Mouse (Mus musculus): ENCODE results near the gene Lrrc1.

The Lrrc1 gene

DNA sequence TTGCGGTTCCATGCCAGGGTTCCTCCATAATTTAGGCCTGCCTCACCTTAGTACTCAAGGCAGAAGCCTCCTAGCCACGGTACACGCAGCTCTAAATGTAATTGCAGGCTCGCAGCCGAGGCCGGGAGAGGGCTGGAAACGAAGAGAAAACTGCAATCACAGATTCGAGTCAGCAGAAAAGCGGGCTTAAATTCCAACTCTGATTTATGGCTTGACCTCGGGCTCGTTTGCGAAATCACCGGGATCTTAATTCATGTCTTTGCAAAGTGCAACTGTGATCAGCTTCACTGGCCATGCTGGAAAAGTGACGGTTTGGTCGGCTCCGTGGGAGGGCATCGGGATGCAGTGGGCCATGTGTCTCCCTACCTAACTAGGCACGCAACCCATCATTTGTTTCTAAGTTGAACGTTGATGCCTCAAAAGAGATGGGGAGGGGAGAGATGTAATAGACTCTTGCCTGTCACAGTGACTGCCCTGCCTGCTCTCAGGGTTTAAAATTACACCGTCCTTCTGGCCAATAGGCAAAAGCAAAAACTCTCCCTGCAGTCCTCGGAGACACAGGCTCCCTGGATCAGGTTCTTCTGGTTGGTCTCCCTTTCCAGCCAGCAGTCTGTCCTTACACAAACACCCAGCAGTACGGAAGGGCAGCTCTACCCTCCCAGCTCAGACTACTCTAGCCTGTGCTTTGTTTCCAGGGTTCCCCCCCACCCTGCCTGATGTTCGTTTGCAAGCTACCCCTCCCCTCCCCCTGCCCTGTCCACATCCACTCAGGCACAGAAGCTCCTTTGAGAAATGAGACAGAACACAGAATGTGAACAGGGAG is 117.2 kb downstream of the Lrrc1 start:
- DNase-seq (ENCODE audit: low spot score): peak; percentile 18

DNA sequence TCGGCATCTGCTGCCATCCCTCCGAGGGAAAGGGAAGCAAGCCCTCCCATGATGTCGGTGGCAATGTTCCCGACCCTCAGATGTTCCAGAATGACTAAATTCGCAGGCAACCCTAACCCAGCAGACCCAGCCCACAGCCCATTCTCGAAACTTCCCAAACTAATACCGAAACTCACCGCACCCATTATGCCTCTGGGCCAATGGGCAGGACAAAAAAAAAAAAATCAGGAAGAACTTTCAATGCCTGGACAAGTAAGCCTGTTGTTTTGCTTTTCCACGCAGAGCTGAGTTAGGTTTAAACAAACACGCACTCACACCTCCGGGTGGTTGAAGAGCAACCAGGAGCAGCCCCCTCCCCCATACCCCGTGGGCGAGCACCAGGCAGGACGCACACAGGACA is 118.6 kb downstream of the Lrrc1 start:
- DNase-seq (ENCODE audit: low spot score): no peak

DNA sequence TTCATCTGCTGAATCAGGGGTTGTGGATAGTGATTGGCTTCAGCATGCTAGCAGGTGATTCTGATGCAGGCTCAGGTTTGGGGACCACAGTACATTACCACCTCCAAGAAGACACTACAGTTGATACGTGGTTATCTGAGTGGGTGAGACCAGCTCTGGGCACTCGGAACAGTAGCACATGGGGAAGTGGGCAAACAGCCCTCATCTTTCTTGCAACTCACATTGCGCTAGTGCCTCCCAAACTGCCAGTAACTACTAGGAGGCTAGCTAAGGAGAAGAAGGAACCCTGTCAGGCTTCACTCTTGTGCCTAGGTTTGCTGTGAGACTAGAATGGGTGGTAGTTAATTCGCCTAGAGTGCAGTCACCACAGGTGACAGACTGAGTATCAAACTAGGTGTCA is 119.1 kb downstream of the Lrrc1 start:
- DNase-seq (ENCODE audit: low spot score): no peak

DNA sequence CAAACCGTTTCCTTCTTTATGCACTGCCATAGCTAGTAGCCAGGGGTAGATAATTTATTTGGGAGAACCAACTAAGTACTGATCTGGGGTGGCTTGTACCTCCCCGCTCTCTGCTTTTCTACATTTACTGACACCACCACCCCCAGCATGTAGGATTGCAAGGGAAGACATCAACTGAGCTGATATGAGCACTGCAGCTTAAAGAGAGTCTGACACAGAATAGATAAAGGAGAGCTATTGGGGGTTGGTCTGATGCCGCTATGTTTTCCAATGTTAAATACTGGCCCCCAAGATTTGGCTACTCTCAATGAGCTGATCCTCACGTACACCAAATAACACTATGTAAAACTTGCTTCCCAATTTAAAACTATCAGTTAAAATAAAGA is 124.5 kb downstream of the Lrrc1 start:
- no peak for DNase-seq (ENCODE audit: low spot score)

DNA sequence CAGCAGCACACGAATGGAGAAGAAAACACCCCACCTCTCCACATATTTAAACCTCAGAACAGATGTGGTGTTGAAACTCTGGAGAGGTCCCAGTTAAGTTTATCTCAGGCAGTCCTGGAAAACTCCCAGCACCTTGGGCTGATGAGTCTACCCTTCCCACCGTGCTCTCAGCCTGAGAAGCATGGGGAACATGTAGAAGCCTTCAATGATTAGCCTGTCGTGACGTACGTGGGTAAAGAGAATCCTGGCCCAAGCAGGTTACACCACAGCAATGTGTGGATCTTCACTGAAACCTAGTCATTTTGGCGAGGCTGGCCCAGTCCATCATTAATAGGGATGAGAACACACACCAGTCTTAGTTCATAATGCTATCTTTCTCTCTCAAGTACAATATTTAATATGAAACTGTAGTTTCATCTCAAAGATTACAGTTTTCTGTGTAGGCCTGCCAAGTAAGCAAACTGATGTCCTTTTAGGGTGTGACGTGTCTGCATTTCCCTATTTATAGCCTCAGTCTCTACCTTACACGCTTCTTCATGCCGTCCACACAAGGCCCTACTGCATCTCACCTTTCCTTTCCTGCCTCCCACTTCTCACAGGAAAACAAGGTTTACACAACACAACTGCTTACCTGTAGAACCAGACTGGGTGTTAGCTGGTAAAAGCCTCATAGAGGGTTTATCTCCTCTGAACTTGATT is 125.0 kb downstream of the Lrrc1 start:
- no peak for DNase-seq (ENCODE audit: low spot score)

DNA sequence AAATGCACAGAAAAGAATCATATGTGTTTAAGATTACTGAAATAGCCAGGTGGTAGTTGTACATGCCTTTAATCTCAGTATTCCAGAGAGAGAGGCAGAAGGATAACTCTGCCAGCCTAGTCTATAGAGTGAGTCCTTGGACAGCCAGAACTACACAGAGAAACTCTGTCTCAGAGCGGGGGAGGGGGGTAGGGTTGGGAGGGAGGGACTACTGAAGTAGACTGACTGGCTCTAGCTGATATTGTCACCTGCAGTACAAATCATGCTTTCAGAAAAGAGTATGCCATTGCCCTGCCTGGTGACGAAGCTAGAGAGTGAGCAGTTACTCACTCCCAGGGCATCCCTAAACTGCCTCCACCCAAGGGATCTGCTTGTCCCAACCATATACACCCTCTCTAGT is 125.9 kb downstream of the Lrrc1 start:
- no peak for DNase-seq (ENCODE audit: low spot score)

DNA sequence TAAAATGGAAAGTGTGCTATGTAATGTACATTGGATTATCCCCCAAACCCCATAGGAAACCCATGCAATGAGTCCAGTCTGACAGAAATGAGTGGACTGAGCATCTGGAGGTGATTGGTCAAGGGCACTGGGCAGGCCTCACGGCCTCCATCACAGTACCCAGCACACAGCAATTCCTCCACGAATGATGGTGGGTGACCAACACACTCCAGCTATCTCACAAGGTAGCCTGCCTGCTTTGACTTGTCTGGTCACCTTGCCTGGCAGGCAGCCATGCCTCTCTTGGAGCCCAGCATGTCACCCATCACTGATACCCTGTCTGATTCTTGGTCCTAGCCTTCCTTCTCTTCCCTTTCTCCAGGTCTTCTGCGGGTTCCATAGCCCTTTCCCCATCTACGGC is 128.2 kb downstream of the Lrrc1 start:
- no peak for DNase-seq (ENCODE audit: low spot score)

DNA sequence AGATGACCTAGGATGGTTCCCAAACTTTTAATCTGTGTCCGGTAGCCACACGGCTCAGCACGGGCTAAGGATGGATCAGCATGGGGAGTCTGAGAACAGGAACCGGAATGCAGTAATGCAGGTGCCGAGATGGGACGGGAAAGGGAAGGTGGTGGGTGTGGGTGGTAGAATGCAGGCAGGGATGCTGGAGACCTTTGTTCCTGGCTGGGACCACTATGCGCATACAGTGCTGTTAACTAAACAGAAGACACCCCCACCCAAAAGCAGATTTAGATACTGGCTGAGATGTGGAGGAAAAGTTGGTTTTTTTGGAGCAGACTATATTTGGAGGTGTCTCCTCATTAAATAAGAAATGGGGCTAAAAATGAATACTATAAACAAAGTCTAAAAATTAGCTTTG is 128.7 kb downstream of the Lrrc1 start:
- DNase-seq (ENCODE audit: low spot score): no peak

DNA sequence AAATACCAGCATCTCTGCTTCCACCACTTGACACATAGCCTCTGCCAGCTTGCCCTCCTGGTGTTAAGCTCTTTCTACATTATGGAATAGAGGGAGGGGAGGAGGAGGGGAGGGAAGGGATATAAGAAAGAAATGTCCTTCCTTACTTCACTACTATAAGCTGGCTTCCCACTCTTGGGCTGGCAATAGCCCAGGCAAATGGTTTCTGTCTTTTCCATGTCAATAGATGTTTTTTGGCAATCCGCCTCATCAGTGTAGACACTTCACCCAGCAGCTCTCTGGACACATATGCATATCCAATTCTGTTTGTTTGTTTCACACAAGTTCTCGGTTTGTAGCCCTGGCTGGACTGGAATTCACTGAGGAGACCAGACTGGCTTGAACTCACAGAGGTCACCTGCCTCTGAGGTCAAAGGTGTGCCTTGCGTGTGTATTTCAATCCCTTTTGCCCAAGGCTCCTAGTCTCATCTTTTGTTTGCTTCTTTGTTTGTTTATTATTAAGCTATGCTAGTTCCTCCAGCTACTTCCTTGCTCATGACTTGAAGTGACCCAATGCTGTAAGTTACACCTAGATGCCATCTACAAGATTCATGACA is 132.7 kb downstream of the Lrrc1 start:
- no peak for DNase-seq (ENCODE audit: low spot score)

DNA sequence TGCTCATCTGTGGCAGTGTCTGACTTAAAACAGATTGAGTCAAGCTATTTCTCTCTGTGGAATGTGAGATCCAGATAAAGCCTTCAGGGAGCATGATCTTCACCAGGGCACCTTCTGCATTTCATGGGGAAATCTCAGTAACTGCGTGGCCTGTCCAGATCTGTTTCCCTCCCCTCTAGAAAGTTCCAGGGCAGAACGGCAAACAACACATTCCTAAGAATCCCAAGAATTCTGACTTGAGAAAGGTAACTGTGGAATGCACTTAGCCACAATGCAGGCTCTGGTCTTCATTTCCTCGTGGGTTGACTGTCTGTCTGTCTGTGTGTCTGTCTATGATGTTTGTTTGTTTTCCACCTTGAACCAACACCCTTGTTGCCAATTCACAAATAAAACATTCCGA is 133.7 kb downstream of the Lrrc1 start:
- DNase-seq (ENCODE audit: low spot score): no peak

DNA sequence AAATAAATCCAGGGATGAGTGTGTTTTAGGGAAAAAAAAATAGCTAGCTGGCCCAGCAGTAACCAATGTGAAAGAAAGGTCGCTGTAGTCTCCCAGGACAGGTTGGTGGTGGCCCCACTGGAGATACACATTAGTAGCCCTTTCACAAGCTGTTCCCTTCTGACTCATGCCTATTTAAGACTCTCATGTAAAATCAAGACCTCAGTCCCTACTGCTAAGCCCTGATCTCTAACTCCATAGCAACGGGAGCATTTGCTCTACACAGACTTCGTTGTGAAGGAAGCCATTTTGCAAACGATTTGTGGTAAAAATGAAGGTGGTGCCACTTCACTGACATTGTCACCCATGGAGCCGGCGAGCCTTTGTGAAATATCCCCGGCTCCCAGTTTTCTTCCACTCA is 134.1 kb downstream of the Lrrc1 start:
- no peak for DNase-seq (ENCODE audit: low spot score)

DNA sequence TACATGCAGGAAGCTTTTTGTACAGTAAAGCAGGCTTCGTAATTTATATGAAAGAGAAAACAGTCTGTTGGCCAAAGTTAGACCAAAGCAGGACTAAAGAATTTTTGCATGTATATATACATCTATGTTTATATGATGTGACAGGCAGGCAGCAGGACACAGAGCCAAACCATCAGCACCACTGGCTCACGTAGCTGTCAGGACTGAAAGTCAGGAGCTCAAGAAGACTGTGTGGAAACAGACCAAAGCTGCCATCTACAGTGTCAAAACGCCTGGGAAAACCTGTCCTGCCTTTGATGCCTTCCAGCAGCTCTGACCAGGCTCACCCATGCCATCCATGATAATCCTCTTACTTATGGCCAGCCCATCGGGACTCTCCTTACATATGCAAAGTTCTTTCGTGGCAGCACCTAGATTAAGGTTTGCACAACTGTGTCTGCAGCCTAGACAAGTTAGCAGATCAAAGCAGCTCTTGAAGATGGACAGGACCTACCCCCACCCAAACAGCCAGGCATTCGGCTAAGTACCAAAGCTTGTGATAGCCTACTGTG is 136.5 kb downstream of the Lrrc1 start:
- no peak for DNase-seq (ENCODE audit: low spot score)

DNA sequence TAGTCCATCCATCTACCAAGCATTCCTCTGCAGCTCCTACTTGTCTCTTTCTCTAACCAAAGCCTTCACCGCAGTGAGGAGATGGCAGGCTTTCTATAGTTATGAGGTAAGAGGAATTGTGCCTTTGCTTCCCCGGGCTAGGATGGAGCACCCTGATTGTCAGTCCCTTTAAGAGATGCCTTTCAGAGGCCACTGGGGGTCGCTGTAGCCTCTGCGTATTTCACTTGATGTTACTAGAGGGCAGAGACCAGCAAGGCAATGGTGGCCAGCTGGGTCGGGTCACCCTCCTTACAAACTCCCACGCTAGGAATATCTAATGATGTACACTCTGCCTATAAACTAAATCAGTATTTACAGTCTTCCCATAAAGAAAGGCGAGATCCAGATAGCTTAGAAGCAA is 137.8 kb downstream of the Lrrc1 start:
- DNase-seq (ENCODE audit: low spot score): no peak

DNA sequence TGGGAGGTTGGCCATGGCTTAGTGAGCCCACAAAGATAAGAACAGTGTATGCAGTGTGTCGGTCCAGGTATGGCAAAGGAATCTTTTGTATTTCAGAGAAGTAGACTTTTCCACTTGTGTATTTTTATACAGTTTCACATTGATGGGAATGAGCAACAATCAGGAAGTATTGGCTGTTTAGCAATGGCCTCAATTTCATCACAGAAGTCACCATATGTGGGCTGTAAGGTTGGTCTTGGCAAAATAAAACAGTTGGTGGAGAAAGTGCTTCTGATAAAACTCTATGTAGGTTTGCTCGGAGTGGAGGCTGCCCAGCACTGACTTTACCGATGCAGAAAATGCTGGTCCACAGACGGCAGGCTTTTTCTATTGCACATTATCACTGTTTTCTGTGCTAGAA is 140.2 kb downstream of the Lrrc1 start:
- no peak for DNase-seq (ENCODE audit: low spot score)

DNA sequence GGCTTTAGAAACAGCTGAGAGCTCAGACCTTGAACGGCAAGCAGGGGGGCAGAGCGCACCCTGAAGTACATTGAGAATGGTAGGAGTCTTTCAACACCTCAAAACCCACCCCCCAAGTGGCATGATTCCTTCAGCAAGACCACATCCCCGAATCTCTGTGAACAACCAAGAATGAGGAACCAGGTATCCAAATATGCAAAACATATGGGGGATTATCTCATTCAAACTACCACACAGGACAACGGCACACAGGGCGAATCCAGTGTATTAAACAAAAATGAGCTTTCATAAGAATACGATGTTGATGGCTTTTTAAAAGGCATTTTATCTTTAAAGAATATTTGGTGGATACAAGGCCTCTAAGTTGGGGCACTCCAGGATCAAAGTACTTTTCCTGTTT is 140.7 kb downstream of the Lrrc1 start:
- no peak for DNase-seq (ENCODE audit: low spot score)

DNA sequence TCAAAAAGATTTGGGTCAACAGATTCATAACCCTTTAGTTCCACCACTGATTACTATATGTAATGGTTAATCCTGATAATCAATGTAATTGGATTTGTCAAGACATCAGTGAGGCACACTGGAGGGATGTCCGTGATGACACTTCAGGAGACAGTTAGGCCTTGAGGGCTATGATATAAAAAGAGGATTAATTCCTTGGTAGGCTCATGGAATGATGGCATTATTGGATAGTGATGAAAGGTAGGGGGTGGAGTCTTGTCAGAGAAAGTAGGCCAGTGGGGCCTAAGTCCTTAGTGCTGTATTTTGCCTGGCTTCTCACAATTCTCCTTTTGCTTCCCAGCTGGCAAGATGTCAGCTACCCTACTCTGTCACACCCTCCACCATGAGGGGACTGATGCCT is 141.7 kb downstream of the Lrrc1 start:
- DNase-seq (ENCODE audit: low spot score): no peak

DNA sequence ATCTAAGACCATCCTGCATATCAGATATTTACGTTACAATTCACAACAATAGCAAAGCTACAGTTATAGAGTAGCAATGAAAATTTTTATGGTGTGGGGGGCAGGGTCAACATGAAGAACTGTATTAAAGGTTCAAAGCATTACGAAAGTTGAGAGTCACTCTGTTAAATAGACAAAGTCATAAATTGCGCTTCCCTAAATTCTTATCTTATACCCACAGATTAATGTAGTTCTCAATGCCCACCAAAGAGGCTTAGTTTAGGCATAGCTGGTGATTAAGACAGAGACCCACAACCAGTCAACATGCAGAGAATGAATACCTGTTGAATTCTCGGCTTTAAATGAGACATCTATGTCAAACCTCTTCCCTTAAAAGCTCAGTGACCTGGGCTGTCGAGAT is 144.9 kb downstream of the Lrrc1 start:
- DNase-seq (ENCODE audit: low spot score): no peak

DNA sequence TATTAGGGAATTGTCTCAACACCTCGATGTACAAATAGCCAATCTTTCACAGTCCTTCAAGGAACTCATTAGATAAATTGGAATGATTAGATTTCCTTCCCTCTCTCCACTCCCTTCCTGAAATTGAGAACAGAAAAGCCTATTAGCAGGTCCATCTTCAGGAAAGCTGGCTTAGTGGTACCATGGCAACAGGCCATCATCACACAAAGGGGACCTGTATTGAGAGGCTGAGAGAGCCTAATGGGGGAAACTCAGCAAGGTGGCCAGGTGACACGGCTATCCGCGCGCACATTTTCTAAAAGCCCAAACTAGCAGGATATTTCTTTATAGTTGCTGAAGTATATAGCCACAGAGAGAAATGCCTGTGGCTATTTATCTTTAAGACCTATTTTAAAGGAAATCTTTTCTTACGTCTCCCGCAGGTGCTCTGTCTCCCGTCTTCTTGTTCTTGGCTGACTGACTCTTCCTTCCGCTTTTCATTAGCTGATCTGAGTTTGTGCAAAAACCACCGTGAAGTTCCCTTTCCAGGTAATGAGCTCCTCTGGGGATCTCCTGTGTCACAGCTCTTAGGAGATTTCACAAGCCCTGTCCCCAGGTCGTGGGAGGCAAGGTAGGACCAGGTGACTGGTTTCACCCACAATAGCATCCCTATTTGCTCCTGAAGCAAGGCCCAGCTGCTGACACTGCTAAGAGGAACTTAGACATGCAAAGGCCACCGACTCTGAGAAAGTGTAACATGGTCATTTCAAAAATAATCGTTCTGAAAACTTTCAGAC is 145.6 kb downstream of the Lrrc1 start:
- DNase-seq (ENCODE audit: low spot score): no peak

DNA sequence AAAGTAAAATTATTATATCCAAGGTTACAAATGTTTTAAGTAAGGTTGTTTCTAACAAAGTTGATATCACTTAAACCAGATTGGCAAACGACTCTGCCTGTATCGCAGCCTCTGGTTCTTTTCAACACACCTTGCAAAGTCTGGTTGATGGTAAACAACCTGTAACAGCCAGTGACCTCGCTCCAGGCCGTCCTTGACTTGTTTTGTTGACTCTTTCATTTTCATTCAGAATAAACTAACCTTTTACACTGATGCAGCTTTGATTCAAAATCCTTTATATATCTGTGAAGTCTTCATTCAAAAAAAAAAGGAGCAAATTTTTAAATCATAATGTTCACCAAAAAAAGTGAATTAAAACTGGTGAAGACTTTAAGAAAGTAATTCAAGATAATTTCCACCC is 147.6 kb downstream of the Lrrc1 start:
- DNase-seq (ENCODE audit: low spot score): no peak

DNA sequence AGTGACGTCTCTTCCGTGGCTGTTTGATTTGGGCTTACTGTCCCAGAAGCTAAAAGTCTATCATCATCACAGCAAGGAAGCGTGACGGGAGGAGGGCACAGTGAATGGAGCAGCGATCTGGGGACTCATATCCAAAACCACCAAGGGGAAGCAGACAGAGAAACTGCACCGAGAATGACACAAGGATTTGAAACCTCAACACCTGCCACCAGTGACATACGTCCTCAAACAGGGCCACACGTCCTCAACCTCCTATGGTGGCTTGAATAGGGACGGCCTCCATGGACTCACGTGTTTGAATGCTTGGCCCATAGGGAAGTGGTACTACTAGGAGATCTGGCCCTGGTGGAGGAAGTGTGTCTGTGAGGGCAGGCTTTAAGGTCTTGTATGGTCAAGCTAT is 153.4 kb downstream of the Lrrc1 start:
- no peak for DNase-seq (ENCODE audit: low spot score)

DNA sequence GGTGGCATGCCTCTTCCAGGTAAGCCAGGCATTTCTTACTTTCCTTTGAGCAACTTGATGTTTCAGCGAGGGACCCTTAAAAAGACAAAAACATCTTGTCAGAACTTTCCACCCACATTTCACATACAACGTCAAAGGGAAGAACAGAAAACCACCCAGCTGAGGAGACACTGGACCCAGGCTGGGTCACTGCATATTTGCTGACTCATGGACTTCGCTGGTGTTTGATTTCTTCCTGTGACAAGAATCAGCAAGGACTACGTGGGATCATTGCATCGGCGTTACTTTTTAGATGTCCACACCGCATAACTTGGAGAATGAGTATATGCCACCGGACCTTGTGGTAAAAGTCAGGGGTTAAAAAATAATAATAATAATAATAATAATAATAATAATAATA is 155.7 kb downstream of the Lrrc1 start:
- no peak for DNase-seq (ENCODE audit: low spot score)

DNA sequence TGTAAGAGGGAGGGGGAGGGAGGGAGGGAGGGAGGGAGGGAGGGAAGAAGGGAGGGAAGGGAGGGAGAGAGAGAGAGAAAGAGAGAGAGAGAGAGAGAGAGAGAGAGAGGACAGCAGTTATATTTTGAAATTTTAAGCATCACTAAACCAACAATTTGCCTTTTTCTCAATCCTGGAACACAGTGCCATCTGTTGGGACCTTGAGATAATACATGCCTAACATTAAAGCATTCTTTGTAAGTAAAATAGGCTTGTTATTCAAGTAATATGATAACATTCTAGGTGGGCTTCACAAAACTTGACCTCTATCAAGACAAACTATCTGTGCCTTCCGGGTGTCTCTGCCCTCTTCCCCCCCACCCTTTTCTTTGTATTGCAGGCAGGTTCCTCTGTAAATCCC is 157.9 kb downstream of the Lrrc1 start:
- DNase-seq (ENCODE audit: low spot score): no peak
